Mouse (Mus musculus) heart, embryonic 16.5 days (tissue): ENCODE measurements around the gene Bach2. TPM values are rescaled to one million over a fixed set of nuclear protein-coding genes. Genes with fewer than 3 reads are reported as not detected.

ENCODE experiments used
- ATAC-seq: fragments of 200-750 bp; cut with Nextera tagmentation; replicated peaks from 2 replicates; pipeline ENCODE4 v1.8.0; 2017; ENCODE audit warnings: moderate number of reproducible peaks; ENCODE audit not compliant: insufficient read depth, low FRiP score; ENCODE audit errors: extremely low read depth
- H3K27ac ChIP-seq: fragments of 300-500 bp; sonication (generic); 2 replicates; pipeline ENCODE4 v1.5.1; 2014; ENCODE audit warnings: mild to moderate bottlenecking, low read length, control low read depth, moderate library complexity
- H3K27me3 ChIP-seq: fragments of 300-500 bp; sonication (generic); 2 replicates; pipeline ENCODE4 v1.6.1; 2014; ENCODE audit warnings: low read length, mixed read lengths; ENCODE audit not compliant: control insufficient read depth, insufficient read depth
- H3K36me3 ChIP-seq: fragments of 300-500 bp; sonication (generic); 2 replicates; pipeline ENCODE4 v1.6.1; 2014; ENCODE audit not compliant: control insufficient read depth, insufficient read depth
- H3K4me1 ChIP-seq: fragments of 300-500 bp; sonication (generic); 2 replicates; pipeline ENCODE4 v1.6.1; 2014; ENCODE audit warnings: low read length, mixed read lengths; ENCODE audit not compliant: control insufficient read depth, insufficient read depth
- H3K4me2 ChIP-seq: fragments of 300-500 bp; sonication (generic); 2 replicates; pipeline ENCODE4 v1.6.1; 2014; ENCODE audit warnings: low read depth, mild to moderate bottlenecking, control low read depth, low read length
- H3K4me3 ChIP-seq: fragments of 300-500 bp; sonication (generic); 2 replicates; pipeline ENCODE4 v1.5.1; 2014; ENCODE audit warnings: mild to moderate bottlenecking, control low read depth, low read length
- H3K9ac ChIP-seq: fragments of 300-500 bp; sonication (generic); 2 replicates; pipeline ENCODE4 v1.6.1; 2014; ENCODE audit warnings: low read length, control low read depth
- H3K9me3 ChIP-seq: fragments of 300-500 bp; sonication (generic); replicated peaks from 2 replicates; pipeline ENCODE4 v1.6.1; 2016; ENCODE audit warnings: low read length; ENCODE audit not compliant: control insufficient read depth
- WGBS: fragments of 180-500 bp; shearing (Covaris S2); extraction: QIAGEN DNeasy Blood & Tissue Kit; methylation state at CpG from one replicate; pipeline ENCODE4 v1.1.7; 2014; 5-methylcytosine and 5-hydroxymethylcytosine counted together
- polyA plus RNA-seq: library from polyadenylated mRNA; unstranded; fragments of >200 nt; fragmentation: Nextera tagmentation; extraction: Ambion mirVana; gene quantifications from 2 replicates; pipeline ENCODE4 v1.2.1, GENCODE M21; 2015

Bach2 gene
- polyA plus RNA-seq, 1 experiment from 2014 or later = 5.0 TPM

DNA sequence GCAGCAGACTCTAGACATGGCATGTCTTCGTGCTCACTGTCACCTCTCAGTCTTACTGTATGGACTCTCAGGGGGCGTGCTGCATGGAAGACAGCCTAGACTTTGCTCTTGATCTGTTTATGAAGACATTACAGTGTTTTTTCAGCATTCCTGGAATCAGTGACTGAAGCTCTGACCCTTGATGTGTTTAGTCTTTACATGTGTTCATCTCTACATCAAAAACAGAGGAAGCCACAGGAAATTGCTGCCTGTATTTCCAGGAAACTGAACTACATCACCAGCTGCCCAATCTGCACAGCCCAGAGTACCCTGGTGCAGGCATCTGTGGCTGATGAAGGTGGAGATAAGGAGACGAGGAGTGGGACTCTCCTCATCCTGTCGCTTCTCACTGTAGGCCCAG is 52.8 kb downstream of the Bach2 start:
- 65% methylated on average over 4 of the region's 4 CpGs for WGBS
- Histone ChIP-seq H3K9ac (no peak overlapping the region), H3K27me3 (no peaks in the 10 kb centered on the region), H3K27ac (no peak overlapping the region), H3K4me3 (no peak overlapping the region), H3K4me2 (no peak overlapping the region), H3K9me3 (no peaks in the 10 kb centered on the region), H3K4me1 (peaks cover 36% of the 10 kb centered on the region), H3K36me3 (no peaks in the 10 kb centered on the region)
- ATAC-seq = 0 out of 2 replicates have a peak, but pooled peaks have one; percentile 26

GRCm38 (mm10) chr4:32293686-32294265 is 55.2 kb downstream of the Bach2 start:
- H3K4me1 ChIP-seq = peaks cover 25% of the 10 kb centered on the region

DNA sequence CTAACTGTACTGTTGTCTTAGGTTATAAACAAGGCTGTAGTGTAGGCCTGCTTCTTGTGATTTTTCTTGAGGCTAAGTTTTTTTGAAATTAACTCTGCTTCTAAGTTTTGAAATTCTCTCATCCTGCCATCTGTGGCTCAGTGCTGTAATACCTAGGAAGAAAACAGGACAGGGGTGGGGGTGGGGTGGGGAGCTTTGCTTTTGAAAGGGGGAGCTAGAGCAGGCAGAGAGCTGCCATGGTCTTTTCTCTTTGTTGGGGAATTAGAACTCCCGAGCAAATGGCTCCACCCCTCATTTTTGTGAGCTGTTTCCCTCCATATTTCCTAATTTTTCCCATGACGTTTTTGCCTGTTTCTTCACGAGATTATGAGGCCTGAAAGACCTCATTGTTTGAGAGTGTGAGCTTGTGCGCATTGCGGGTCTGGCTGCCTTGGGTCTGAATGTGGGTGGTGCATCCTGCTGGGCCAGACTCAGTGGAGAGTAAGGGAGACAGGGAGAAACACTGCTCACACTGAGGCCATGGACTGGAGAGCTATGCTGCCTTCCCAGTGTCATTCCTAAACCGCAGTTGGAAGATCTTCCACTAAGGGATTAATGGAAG is 58.6 kb downstream of the Bach2 start:
- H3K4me3 ChIP-seq = no peak overlapping the region
- WGBS = 38% methylated on average over 6 of the region's 6 CpGs
- no peak overlapping the region for H3K9ac ChIP-seq
- no peaks in the 10 kb centered on the region for H3K27me3 ChIP-seq
- peak overlapping the region; percentile 32; the same call in 1 of the 2 replicates for H3K27ac ChIP-seq
- H3K9me3 ChIP-seq = no peaks in the 10 kb centered on the region
- ATAC-seq = 0 out of 2 replicates have a peak, but pooled peaks have one; percentile 49
- H3K36me3 ChIP-seq = no peaks in the 10 kb centered on the region
- no peak overlapping the region for H3K4me2 ChIP-seq
- H3K4me1 ChIP-seq = peaks cover 23% of the 10 kb centered on the region

More at GRCm38 (mm10) chr4:32293686-32294265, 55.2 kb downstream of the Bach2 start:
- no peak for ATAC-seq
- WGBS = 65% methylated on average over 7 of the region's 7 CpGs
- Histone ChIP-seq H3K4me2 (no peak overlapping the region), H3K9ac (no peak overlapping the region), H3K4me3 (no peak overlapping the region), H3K27ac (no peak overlapping the region; the same call in 1 of the 2 replicates), H3K27me3 (no peaks in the 10 kb centered on the region), H3K9me3 (no peaks in the 10 kb centered on the region), H3K36me3 (no peaks in the 10 kb centered on the region)

DNA sequence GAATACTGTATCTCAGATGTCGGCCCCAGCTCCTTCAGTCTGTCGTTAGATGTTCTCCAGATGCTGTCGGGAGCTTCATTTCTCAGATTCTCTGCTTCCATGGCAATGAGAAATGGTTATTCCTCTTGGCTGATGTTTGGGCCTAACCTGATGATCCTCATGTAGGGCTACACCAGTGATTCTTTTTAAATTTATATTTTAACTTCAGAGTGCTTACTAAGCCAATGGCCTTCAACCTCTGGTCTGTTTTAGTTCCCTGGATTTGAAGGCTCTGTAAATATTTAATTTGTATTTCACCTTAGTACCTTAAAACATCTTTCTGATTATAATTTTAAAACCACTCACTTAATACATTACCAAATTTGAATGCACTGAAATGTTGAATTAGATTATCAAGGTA is 60.6 kb downstream of the Bach2 start:
- WGBS = 44% methylated on average over 3 of the region's 3 CpGs
- H3K4me2 ChIP-seq = no peak overlapping the region
- H3K27me3 ChIP-seq = no peaks in the 10 kb centered on the region
- H3K27ac ChIP-seq = no peak overlapping the region
- H3K9me3 ChIP-seq = no peaks in the 10 kb centered on the region
- ATAC-seq = no peak
- H3K36me3 ChIP-seq = no peaks in the 10 kb centered on the region
- no peak overlapping the region for H3K9ac ChIP-seq
- no peak overlapping the region for H3K4me3 ChIP-seq
- peaks cover 35% of the 10 kb centered on the region for H3K4me1 ChIP-seq

- Histone ChIP-seq H3K4me3 (no peak overlapping the region), H3K27ac (no peak overlapping the region), H3K4me1 (peaks cover 43% of the 10 kb centered on the region), H3K36me3 (no peaks in the 10 kb centered on the region), H3K27me3 (no peaks in the 10 kb centered on the region), H3K4me2 (no peak overlapping the region), H3K9ac (no peak overlapping the region), H3K9me3 (no peaks in the 10 kb centered on the region)
- WGBS = 76% methylated on average over 3 of the region's 3 CpGs
- no peak for ATAC-seq
Observed at GRCm38 (mm10) chr4:32299970-32300369, 61.4 kb downstream of the Bach2 start.

DNA sequence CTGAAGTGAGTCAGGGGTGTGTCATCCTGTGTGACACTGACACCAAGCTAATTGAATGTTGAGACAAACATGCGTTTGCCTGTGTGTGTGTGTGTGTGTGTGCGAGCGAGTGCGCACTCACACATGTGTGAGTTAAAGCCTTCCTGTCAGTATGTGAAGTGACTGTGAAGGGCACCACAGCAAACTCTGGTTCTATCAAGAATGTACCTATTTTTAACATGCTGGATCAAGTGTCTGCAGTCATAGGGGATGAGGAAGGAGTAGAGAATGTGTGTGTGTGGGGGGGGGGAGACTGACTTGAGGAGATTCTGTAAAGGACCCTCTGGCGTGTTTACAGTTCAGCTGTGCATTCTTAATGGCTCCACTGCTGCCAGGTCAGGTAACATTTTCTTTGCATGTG is 64.1 kb downstream of the Bach2 start:
- H3K36me3 ChIP-seq = no peaks in the 10 kb centered on the region
- H3K4me2 ChIP-seq = peak overlapping the region; percentile 60
- peaks cover 70% of the 10 kb centered on the region for H3K4me1 ChIP-seq
- no peaks in the 10 kb centered on the region for H3K9me3 ChIP-seq
- ATAC-seq = no peak
- H3K27ac ChIP-seq = peak overlapping the region; percentile 93
- H3K27me3 ChIP-seq = no peaks in the 10 kb centered on the region
- peak overlapping the region; percentile 66 for H3K9ac ChIP-seq
- 30% methylated on average over 5 of the region's 5 CpGs for WGBS
- H3K4me3 ChIP-seq = peak overlapping the region; percentile 29

- H3K9ac ChIP-seq = peak overlapping the region; percentile 66
- ATAC-seq = peak; percentile 50
- no peaks in the 10 kb centered on the region for H3K36me3 ChIP-seq
- peak overlapping the region; percentile 60 for H3K4me2 ChIP-seq
- WGBS = 9% methylated on average over 4 of the region's 4 CpGs
- H3K27me3 ChIP-seq = no peaks in the 10 kb centered on the region
- peak overlapping the region; percentile 93 for H3K27ac ChIP-seq
- no peaks in the 10 kb centered on the region for H3K9me3 ChIP-seq
- H3K4me3 ChIP-seq = peak overlapping the region; percentile 29
- peaks cover 71% of the 10 kb centered on the region for H3K4me1 ChIP-seq
Observed at GRCm38 (mm10) chr4:32303076-32303475, 64.5 kb downstream of the Bach2 start.

GRCm38 (mm10) chr4:32303674-32304073 is 65.1 kb downstream of the Bach2 start:
- Histone ChIP-seq H3K36me3 (no peaks in the 10 kb centered on the region), H3K27me3 (no peaks in the 10 kb centered on the region), H3K4me1 (peaks cover 71% of the 10 kb centered on the region), H3K9me3 (no peaks in the 10 kb centered on the region), H3K4me2 (peak overlapping the region; percentile 60), H3K27ac (peak overlapping the region; percentile 93), H3K9ac (peak overlapping the region; percentile 66), H3K4me3 (peak overlapping the region; percentile 29)
- peak; percentile 83 for ATAC-seq
- WGBS = under 1% methylated on average over 8 of the region's 8 CpGs

DNA sequence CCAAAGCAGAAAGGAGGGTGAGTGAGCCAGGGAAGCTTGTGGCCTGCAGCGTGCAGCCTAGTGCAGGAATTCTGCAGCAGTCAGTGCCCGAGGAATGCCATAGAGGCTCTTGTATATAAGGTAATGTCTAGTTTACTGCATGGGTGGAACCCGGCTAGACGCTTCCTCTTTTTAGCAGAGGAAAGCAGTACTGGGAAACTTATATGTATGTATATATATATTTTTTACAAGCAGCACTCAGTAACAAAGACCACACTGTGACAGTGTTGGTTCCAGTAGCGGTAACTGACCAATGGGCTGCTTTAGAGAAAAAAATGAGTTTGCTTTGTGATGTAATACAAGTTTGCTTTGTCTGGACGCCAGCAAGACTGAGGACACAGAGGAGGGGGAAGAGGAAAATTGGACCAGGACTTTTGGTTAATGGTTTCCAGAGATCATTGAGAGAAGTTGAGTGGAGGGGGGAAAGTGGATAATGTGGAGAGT is 65.7 kb downstream of the Bach2 start:
- H3K9ac ChIP-seq = 0 out of 2 replicates have a peak overlapping the region, but pooled peaks have one; percentile 22
- WGBS = 19% methylated on average over 6 of the region's 6 CpGs
- 0 out of 2 replicates have a peak, but pooled peaks have one; percentile 18 for ATAC-seq

More for the DNA sequence above, 65.7 kb downstream of the Bach2 start:
- Histone ChIP-seq H3K36me3 (no peaks in the 10 kb centered on the region), H3K27me3 (no peaks in the 10 kb centered on the region), H3K4me2 (peak overlapping the region; percentile 60), H3K4me3 (no peak overlapping the region), H3K9me3 (no peaks in the 10 kb centered on the region), H3K4me1 (peaks cover 66% of the 10 kb centered on the region), H3K27ac (peak overlapping the region; percentile 93)
